Mouse (Mus musculus) thymus, postnatal 0 days (tissue): ENCODE measurements at regions not wholly inside any gene's neighbourhood (a gene's known extent, or its start where the extent isn't known, plus 50 kb on each side); places are given as distances from the start of the nearest gene placed in this dataset.

Source experiments
- DNase-seq: peaks from one replicate; pipeline ENCODE4 v3.0.0-alpha.2; 2015; ENCODE audit warnings: low spot score

GRCm38 (mm10) chr8:92071305-92072253, 269.7 kb upstream of the Irx3 start:
- DNase-seq = no peak

DNA sequence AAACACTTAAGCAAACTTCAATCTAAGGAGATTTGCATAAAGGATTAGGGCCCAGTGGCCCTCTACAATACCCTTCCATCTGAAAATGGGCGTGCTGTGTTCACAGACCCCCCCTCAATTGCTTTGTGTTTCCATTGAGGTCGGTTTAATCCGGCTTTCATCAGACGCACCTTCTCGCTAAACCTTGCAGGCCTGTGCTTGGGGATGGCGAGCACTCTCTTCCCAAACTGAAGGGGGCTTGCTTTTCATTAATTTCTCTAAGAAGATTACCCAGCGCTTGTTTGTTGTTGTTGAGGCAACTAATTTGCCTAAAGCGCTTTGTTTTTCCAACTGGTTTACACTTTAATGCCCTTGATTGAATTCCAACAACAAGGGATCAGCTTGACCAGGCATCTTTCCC, 268.8 kb upstream of the Irx3 start:
- DNase-seq = no peak

DNA sequence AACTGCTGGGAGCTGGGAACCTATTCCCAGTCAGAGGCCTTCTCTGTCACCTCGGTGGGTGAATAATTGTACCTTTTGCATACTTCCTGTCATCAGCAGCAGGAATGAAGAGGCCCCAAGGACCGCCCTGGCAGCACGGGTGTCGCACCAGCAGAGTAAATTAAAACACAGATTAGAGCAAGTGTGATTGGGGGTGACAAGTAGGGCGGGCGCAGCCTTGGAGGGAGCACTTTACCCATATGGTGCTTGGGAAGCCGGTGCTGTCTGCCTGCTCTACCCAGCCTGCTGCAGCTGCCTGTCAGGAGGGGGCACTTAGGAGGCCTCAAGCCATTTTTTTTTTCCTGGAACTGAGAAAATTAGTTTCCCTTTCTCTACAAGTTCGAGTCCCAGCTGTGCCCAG, 264.6 kb upstream of the Irx3 start:
- no peak for DNase-seq

- DNase-seq = no peak
Measured at GRCm38 (mm10) chr8:92065554-92066239, 263.8 kb upstream of the Irx3 start.

GRCm38 (mm10) chr8:92064971-92065370, 263.1 kb upstream of the Irx3 start:
- no peak for DNase-seq

DNA sequence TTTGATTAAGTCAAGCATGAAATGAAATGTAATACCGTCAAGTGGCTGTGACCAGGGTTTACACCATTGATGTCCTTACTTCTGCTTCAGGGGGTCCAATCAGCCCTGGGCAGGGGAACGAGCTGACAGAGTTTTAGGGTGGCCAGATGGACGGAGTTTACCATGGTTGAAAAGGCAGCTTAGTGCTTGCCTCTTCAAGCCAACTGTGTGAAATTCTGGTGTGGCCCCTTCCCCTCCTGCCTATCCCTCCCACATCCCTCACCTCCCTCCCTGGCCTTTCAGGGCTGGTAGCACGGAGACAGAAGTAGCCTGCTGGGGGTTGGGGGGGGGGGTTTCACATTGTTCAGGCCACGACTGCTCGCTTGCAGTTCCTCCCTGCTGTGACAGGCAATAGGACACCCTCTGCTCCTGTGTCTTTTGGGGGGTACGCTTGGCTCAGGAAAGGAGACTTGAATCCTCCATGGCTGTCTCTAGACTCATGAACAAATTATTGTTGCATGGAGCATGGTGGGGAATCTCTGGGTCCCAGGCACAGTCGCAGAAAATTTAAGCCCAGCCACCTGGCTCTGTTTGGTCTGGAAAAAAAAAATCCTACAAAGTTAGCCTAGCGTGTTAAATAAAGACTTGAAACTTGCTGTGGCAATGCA, 262.4 kb upstream of the Irx3 start:
- no peak for DNase-seq

- no peak for DNase-seq
Measured at GRCm38 (mm10) chr8:92063333-92063732, 261.5 kb upstream of the Irx3 start.

- no peak for DNase-seq
Measured at GRCm38 (mm10) chr8:92059471-92059870, 257.6 kb upstream of the Irx3 start.

DNA sequence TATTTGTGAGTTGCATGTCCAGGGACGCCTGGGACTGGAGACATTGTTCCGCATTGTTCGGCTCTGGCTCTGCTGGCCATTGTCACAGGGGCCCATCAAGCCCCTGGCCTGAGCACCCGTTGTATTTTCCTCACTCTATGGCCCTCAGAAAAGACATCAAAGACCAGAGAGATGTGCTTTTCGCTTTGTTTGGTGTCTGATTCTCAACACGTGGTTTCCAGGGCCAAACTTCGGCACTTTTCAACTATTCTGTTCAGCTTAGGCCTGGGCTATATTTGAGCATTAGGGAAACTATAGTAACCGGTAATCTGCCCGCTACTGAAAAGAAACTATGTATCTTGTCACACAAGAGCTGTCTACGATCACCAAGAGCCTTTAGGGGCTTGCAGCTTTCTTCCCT, 257.1 kb upstream of the Irx3 start:
- DNase-seq = no peak

DNA sequence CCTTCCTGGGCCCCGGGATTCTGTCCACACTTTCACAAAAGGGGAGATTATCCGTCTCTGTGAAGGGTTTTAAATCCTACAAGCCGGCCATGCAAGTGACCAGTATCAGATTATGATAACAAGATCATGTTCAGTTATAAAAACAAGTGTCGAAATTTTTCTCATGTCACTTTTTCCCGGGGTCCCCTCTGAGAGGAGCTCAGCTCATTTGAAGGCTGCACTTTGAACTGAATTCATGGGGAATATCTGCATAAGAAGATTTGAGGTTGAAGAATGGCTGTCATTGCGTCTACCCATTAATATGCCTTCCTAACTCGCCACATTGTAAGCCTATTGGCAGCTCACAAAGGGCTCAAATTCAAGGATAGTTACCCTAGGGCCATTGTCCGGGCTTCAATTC, 256.0 kb upstream of the Irx3 start:
- no peak for DNase-seq

GRCm38 (mm10) chr8:92055590-92055989, 253.7 kb upstream of the Irx3 start:
- DNase-seq = no peak

GRCm38 (mm10) chr8:92044695-92045094, 242.8 kb upstream of the Irx3 start:
- no peak for DNase-seq

DNA sequence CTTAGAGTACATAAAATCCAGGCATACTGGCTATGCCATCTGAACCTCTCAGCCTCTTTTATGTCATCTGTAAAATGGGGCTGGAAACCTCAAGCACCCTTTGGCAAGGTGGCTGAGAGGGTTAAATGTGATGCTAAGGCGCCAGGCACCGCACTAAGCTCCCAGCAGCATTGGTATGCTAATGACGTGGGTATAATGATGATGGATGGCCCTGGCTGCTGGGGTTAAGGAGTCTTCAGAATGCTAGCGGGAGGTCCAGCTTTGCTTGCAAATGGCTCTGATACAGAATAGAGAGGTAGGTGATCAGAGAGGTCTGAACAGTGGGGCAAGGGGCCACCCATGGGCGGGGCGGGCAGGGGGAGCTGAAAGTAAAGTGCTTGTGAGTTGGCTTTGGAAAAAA, 241.1 kb upstream of the Irx3 start:
- no peak for DNase-seq

GRCm38 (mm10) chr8:92029954-92030353, 228.1 kb upstream of the Irx3 start:
- no peak for DNase-seq

DNA sequence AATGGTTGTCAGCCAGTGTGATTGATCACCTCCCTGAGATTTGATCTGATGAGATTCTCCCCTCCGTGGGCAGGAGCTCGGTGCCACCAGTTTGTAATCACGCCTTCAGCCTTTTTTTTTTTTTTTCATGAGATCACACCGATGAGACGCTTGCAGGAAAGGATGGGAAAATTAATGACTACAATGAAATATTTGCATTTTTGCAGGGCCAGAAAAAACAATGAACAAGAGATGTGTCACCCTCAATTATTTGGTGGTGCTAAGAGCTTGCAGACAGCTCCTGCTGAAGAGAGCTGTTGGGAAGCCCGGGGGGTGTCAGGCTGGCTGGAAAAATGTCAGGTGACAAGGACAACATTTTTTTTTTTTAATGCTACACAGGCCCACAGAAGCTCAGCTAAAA, 227.6 kb upstream of the Irx3 start:
- DNase-seq = no peak

DNA sequence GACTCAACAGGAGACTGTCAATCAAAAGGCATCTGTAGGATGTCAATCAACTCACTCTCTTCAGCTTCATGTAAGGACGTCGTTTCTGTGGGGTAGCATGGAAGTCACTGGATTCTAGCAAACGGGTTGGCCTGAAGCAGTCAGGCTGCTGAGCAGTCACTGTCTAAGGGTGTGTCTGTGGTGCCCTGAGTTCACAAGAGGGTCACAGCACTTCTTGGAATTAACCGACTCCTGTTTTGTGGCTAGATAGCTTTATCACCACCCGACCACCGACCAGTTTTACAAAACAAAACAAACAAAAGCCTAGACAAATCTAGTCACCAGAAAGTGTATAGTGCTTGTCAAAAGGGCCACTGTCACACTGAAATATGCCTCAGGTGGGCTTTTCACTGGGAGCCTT, 226.4 kb upstream of the Irx3 start:
- no peak for DNase-seq

DNA sequence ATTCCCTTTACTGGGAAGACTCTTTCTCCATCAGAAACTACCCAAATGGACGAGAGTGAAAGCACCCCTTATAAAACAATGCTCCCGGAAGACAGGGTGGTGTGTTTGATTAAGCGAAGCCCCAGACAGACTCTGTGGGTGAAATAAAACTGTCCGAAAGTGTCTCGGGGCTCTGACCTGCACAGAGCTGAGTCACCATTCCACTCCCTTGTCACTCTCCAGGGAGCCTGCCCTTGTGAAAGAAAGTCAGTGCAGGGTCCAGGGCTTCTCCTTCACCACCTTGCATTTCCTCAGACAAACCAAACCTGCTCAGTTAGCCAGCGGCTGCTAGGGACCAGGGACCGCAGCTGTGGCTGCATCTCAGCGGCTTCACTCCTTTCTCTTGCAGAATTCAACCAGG, 222.3 kb upstream of the Irx3 start:
- DNase-seq = no peak

DNA sequence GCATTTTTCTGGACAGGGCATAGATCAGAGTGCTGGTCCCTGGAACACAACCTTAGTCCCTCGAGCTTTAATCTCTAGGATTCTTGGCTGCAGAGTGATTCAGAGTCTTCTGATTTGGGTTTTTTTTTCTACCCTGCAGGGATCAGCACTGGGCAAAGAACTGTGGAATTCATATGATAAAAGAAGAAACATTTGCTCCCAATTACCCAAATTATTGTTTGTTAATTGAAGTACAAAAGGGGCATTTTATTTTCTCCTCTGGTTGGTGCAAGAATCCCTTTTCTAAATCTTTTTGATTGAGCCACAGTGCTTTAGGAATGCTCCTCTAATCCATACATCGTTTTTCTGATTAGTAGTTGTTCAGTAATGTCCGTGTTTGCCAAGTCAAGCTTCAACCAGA, 219.7 kb upstream of the Irx3 start:
- DNase-seq = no peak

- DNase-seq = no peak
Measured at GRCm38 (mm10) chr8:92014704-92015103, 212.8 kb upstream of the Irx3 start.

- no peak for DNase-seq
Measured at GRCm38 (mm10) chr8:92013183-92013582, 211.3 kb upstream of the Irx3 start.

- no peak for DNase-seq
Measured at GRCm38 (mm10) chr8:92010412-92010811, 208.5 kb upstream of the Irx3 start.
